Mouse (Mus musculus): ENCODE data around the gene Cyct. TPM values are rescaled to one million over a fixed set of nuclear protein-coding genes. Genes with fewer than 3 reads are reported as not detected.

Cyct gene
- total and polyA plus RNA-seq, 2 experiments from 2014 or later = 0.34 TPM; not detected in 1

DNA sequence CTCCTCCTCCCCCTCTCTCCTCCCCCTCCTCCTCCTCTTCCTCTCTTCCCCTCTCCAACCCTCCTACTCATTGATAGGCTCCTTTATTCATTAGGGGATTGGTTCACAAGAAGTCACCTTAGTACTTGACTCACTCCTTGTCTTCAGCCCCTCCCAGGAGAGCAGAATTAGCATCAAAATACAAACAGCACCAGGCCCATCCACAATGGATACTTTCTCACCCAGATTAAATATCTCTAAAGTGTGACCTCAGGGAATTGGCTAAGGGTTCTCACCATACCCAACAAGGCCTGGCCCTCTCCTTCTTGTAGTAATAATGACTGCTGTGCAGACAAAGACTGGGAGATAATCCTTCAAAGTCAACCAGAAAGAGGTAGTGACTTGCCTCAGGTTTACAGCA lies 39.9 kb upstream of the Cyct start:
- no peak overlapping the region for H3K4me2 ChIP-seq (ENCODE audit: low read depth)
- H3K9me3 ChIP-seq (ENCODE audit: low read length) = no peaks in the 10 kb centered on the region
- ATAC-seq (no peak), DNase-seq (no peak)
- H3K9ac ChIP-seq = no peak overlapping the region
- H3K4me1 ChIP-seq (ENCODE audit: insufficient read depth) = peaks cover under 1% of the 10 kb centered on the region; the same call in 1 of the 2 replicates
- no peak for TF ChIP-seq CTCF (IDR thresholded peaks at IDR 0.05; ENCODE audit: low read depth)
- no peak overlapping the region for H3K4me3 ChIP-seq (ENCODE audit: low read depth, low read length)
- no peaks in the 10 kb centered on the region for H3K36me3 ChIP-seq (ENCODE audit: insufficient read depth)
- H3K27me3 ChIP-seq (ENCODE audit: insufficient read depth, low read length) = no peaks in the 10 kb centered on the region; the same call in 1 of the 2 replicates
- H3K27ac ChIP-seq (ENCODE audit: low read depth, low read length) = no peak overlapping the region

DNA sequence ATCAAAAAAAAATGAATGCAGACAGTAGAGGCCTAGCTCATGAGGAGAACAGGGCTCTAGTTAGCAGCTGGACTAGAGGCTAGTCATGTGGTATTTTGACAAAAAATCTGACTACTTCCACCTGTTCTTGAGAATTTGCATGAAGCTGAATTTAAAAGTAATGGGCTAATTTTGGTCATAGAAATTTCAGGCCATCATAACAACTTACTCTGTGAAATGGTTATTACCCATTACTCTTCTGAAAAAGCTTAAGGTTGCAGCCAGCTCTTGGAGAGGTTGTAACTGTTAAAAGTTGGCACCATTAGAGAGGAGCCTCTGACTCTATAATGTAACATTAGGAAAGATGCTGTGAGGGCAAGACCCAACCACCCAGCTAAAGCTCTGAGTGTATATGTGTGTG lies 26.3 kb upstream of the Cyct start:
- Histone ChIP-seq H3K9ac (no peak overlapping the region), H3K4me3 (ENCODE audit: low read depth, low read length) (no peak overlapping the region), H3K4me1 (ENCODE audit: insufficient read depth) (no peaks in the 10 kb centered on the region), H3K9me3 (ENCODE audit: low read length) (no peaks in the 10 kb centered on the region), H3K4me2 (ENCODE audit: low read depth) (no peak overlapping the region), H3K27me3 (ENCODE audit: insufficient read depth, low read length) (no peaks in the 10 kb centered on the region), H3K36me3 (ENCODE audit: insufficient read depth) (peaks cover 19% of the 10 kb centered on the region), H3K27ac (ENCODE audit: low read depth, low read length) (no peak overlapping the region)
- TF ChIP-seq CTCF (IDR thresholded peaks at IDR 0.05; ENCODE audit: low read depth) = no peak
- DNase-seq (no peak), ATAC-seq (no peak)

DNA sequence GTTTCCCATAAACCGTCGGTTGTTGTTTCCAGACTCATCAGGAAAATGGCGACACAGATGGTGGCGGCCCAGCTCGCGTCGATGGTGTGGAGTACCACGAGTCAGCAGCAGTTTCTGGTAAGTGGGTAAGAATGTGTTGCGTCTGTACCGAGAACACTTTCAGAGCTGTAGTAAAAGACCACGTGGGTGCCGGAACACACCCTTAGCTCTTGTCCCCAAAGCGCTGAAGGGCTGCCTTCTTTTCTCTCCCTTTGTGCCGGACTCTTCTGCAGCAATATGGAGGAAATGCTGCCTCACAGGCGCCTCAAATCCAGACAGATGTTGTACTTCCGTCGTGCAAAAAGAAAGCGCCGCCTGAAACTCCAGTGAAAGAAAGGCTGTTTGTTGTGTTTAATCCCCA lies 18.4 kb upstream of the Cyct start:
- Histone ChIP-seq H3K36me3 (ENCODE audit: insufficient read depth) (peaks cover 51% of the 10 kb centered on the region), H3K9ac (no peak overlapping the region), H3K9me3 (ENCODE audit: low read length) (no peaks in the 10 kb centered on the region), H3K27ac (ENCODE audit: low read depth, low read length) (no peak overlapping the region), H3K4me1 (ENCODE audit: insufficient read depth) (no peaks in the 10 kb centered on the region), H3K27me3 (ENCODE audit: insufficient read depth, low read length) (no peaks in the 10 kb centered on the region), H3K4me3 (ENCODE audit: low read depth, low read length) (no peak overlapping the region), H3K4me2 (ENCODE audit: low read depth) (no peak overlapping the region)
- ATAC-seq = no peak
- TF ChIP-seq CTCF (IDR thresholded peaks at IDR 0.05; ENCODE audit: low read depth) = no peak
- DNase-seq = no peak
- 96% methylated on average over 19 of the region's 19 CpGs for WGBS

DNA sequence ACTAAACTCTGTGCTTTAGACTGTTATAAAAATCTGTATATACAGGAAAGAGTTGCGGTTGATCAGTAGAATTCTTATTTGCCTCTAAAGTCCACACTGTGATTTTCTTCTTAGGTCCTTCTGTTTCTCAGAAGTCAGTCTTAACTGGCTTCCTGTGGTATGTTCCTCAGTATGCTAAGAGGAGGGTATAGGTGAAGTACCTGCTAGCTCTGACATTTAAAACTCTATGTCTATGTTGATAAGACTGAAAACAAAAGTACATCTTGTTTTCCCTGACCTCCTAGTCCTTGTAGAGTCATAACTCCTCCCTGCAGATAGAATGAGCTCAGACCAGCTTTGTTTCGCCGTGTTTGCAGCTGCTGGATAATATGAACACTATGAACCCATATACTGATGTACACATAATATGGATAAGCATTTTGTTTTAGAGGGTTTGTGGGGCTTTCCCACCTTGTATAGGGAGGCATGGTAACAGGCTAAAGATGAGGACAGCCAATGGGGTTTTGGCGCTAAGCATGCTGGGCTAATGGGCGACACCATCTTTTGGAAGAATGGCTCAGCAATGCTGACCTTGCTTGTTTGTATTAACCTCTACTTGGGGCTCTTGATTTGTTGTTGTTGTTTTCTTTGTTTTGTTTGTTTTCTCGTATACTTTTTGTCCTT lies 14.4 kb upstream of the Cyct start:
- Histone ChIP-seq H3K36me3 (ENCODE audit: insufficient read depth) (peaks cover 40% of the 10 kb centered on the region), H3K27me3 (ENCODE audit: insufficient read depth, low read length) (no peaks in the 10 kb centered on the region), H3K4me1 (ENCODE audit: insufficient read depth) (no peaks in the 10 kb centered on the region), H3K4me2 (ENCODE audit: low read depth) (no peak overlapping the region), H3K9me3 (ENCODE audit: low read length) (no peaks in the 10 kb centered on the region), H3K27ac (ENCODE audit: low read depth, low read length) (no peak overlapping the region), H3K4me3 (ENCODE audit: low read depth, low read length) (no peak overlapping the region), H3K9ac (no peak overlapping the region)
- DNase-seq (no peak), ATAC-seq (no peak)
- WGBS = 91% methylated on average over 6 of the region's 6 CpGs
- no peak for TF ChIP-seq CTCF (IDR thresholded peaks at IDR 0.05; ENCODE audit: low read depth)

DNA sequence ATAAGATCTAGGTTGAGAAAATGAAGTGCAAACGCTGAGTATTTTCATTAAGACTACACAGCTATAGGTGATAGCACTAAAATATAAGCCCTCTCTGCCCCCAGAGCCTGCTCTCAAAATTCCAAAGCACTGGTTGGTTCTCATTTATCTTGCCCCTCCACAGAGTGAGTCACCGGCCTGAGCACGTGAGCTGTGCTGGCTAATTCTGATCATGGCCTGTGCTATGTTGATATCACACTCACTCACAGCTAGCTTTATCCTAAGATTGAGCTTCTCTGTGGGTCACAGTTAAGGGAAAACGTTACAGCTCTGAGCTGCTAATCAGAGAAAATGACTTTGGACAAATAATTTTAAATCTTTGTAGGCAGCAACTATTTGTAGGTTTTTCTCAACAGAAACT lies 12.0 kb upstream of the Cyct start:
- Histone ChIP-seq H3K9ac (no peak overlapping the region), H3K9me3 (ENCODE audit: low read length) (no peaks in the 10 kb centered on the region), H3K36me3 (ENCODE audit: insufficient read depth) (peaks cover 18% of the 10 kb centered on the region), H3K27ac (ENCODE audit: low read depth, low read length) (no peak overlapping the region), H3K27me3 (ENCODE audit: insufficient read depth, low read length) (no peaks in the 10 kb centered on the region), H3K4me2 (ENCODE audit: low read depth) (no peak overlapping the region), H3K4me3 (ENCODE audit: low read depth, low read length) (no peak overlapping the region), H3K4me1 (ENCODE audit: insufficient read depth) (no peaks in the 10 kb centered on the region)
- DNase-seq (no peak), ATAC-seq (no peak)
- no peak for TF ChIP-seq CTCF (IDR thresholded peaks at IDR 0.05; ENCODE audit: low read depth)
- 88% methylated on average over 4 of the region's 4 CpGs for WGBS

DNA sequence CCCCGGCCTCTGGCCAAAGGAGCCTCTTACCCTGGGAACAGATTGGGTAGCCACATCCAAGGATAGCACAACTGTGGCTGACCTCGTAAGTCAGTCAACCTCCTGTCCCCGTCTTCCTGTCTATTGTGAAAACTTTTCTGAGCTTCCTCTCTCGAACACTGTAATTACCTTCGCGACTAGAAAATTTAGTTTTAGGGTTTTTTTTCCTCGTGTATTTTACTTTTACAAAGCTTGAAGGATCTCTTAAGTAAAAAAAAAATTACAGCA lies 10.3 kb upstream of the Cyct start:
- Histone ChIP-seq H3K27me3 (ENCODE audit: insufficient read depth, low read length) (no peaks in the 10 kb centered on the region), H3K27ac (ENCODE audit: low read depth, low read length) (no peak overlapping the region), H3K4me2 (ENCODE audit: low read depth) (peak overlapping the region; percentile 70), H3K9ac (peak overlapping the region; percentile 64), H3K9me3 (ENCODE audit: low read length) (no peaks in the 10 kb centered on the region), H3K4me1 (ENCODE audit: insufficient read depth) (no peaks in the 10 kb centered on the region), H3K36me3 (ENCODE audit: insufficient read depth) (peaks cover 15% of the 10 kb centered on the region), H3K4me3 (ENCODE audit: low read depth, low read length) (peak overlapping the region; percentile 56)
- no peak for DNase-seq
- 2% methylated on average over 7 of the region's 7 CpGs for WGBS
- no peak for ATAC-seq
- TF ChIP-seq CTCF (IDR thresholded peaks at IDR 0.05; ENCODE audit: low read depth) = no peak

DNA sequence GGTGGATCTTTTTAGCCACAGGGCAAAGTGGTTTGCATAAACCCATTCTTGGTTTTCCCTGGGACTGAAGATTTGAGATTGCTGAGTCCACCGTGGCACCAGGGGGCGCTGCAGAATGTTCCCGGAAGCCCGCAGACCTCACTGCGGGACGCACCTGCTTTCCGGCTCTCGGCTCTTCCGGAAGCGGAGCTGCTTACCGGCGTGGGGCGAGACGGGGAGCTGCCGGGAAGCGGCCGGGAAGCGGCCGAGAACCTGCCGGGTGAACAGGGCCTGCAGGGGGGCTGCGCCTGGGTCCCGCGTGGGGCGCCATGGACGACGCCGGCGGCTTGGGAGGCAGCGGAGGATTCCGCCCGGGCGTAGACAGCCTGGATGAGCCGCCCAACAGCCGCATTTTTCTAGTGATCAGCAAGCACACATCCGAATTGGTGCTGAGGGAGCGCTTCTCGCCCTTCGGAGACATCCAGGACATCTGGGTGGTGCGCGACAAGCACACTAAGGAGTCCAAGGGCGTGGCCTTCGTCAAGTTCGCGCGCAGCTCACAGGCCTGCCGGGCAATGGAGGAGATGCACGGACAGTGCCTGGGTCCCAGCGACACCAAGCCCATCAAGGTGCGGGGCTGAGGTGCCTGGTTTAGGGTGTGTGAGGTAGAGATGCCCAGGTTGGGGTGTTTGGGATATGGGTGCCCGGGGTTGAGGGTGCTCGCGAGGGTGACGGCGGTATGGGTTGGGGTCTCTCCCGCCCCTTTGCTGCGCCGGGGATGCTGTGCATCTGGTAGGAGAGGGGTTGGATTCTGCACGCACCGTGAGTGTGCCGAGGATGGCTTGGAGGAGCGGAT lies 9.8 kb upstream of the Cyct start, which contains the start of gene Rbm45:
Rbm45 (plus strand) TSS at position 164 of the 835 bp plus-strand sequence.
- peak within 1 kb of the TSS; percentile 69 for H3K27ac ChIP-seq (ENCODE audit: low read depth, low read length)
- TF ChIP-seq CTCF (IDR thresholded peaks at IDR 0.05; ENCODE audit: low read depth) = peak; percentile 89
- no peaks in the 10 kb centered on the region for H3K9me3 ChIP-seq (ENCODE audit: low read length)
- no peaks in the 10 kb centered on the region for H3K4me1 ChIP-seq (ENCODE audit: insufficient read depth)
- H3K4me3 ChIP-seq (ENCODE audit: low read depth, low read length) = peak within 1 kb of the TSS; percentile 56
- H3K4me2 ChIP-seq (ENCODE audit: low read depth) = peak within 1 kb of the TSS; percentile 70
- peak within 1 kb of the TSS; percentile 64 for H3K9ac ChIP-seq
- WGBS = under 1% methylated on average over 60 of the region's 61 CpGs
- peaks cover 15% of the 10 kb centered on the region for H3K36me3 ChIP-seq (ENCODE audit: insufficient read depth)
- ATAC-seq (peak; percentile 95), DNase-seq (peak; percentile 93)
- H3K27me3 ChIP-seq (ENCODE audit: insufficient read depth, low read length) = no peaks in the 10 kb centered on the region

Measured in forebrain, postnatal 0 days (tissue).